Mouse (Mus musculus) forebrain, embryonic 14.5 days (tissue): ENCODE data around the gene Gcn1l1. TPM values are rescaled to one million over a fixed set of nuclear protein-coding genes. Genes with fewer than 3 reads are reported as not detected.

Experiments
- ATAC-seq: fragments of 200-750 bp; cut with Nextera tagmentation; 2 replicates; pipeline ENCODE4 v1.8.0; 2017; ENCODE audit warnings: mild to moderate bottlenecking, moderate library complexity
- DNase-seq: peaks from one replicate; pipeline ENCODE4 v3.0.0-alpha.2; 2015; ENCODE audit warnings: low spot score
- H3K27ac ChIP-seq: fragments of 300-500 bp; sonication (generic); 2 replicates; pipeline ENCODE4 v1.5.1; 2014; ENCODE audit warnings: low read depth, mild to moderate bottlenecking, control low read depth, low read length, moderate library complexity
- H3K27me3 ChIP-seq: fragments of 300-500 bp; sonication (generic); replicated peaks from 2 replicates; pipeline ENCODE4 v1.6.1; 2014; ENCODE audit warnings: low read length, control low read depth, mixed read lengths; ENCODE audit not compliant: control insufficient read depth, insufficient read depth
- H3K36me3 ChIP-seq: fragments of 300-500 bp; sonication (generic); 2 replicates; pipeline ENCODE4 v1.6.1; 2014; ENCODE audit warnings: low read length, control low read depth; ENCODE audit not compliant: control insufficient read depth, insufficient read depth
- H3K4me1 ChIP-seq: fragments of 300-500 bp; sonication (generic); 2 replicates; pipeline ENCODE4 v1.6.1; 2014; ENCODE audit warnings: antibody characterized with exemption, low read length, control low read depth; ENCODE audit not compliant: control insufficient read depth, insufficient read depth
- H3K4me2 ChIP-seq: fragments of 300-500 bp; sonication (generic); 2 replicates; pipeline ENCODE4 v1.6.1; 2014; ENCODE audit warnings: mild to moderate bottlenecking, control low read depth, low read length
- H3K4me3 ChIP-seq: fragments of 300-500 bp; sonication (generic); 2 replicates; pipeline ENCODE4 v1.5.1; 2014; ENCODE audit warnings: low read depth, low read length, control low read depth
- H3K9ac ChIP-seq: fragments of 300-500 bp; sonication (generic); 2 replicates; pipeline ENCODE4 v1.6.1; 2014; ENCODE audit warnings: mild to moderate bottlenecking, low read length, control low read depth, moderate library complexity
- H3K9me3 ChIP-seq: fragments of 300-500 bp; sonication (generic); replicated peaks from 2 replicates; pipeline ENCODE4 v1.6.1; 2016; ENCODE audit warnings: low read length, control low read depth, mixed read lengths; ENCODE audit not compliant: control insufficient read depth
- WGBS: fragments of 180-500 bp; shearing (Covaris S2); extraction: QIAGEN DNeasy Blood & Tissue Kit; methylation state at CpG from one replicate; pipeline ENCODE4 v1.1.7; 2014; 5-methylcytosine and 5-hydroxymethylcytosine counted together
- polyA plus RNA-seq: library from polyadenylated mRNA; unstranded; fragments of >200 nt; fragmentation: Nextera tagmentation; extraction: Ambion mirVana; gene quantifications from 2 replicates; pipeline ENCODE4 v1.2.1, GENCODE M21; 2014

Gene Gcn1l1
- polyA plus RNA-seq, 1 experiment from 2014 or later = 29.2 TPM

- Histone ChIP-seq H3K4me3 (no peak overlapping the region), H3K27ac (no peak overlapping the region), H3K9me3 (no peaks in the 10 kb centered on the region), H3K27me3 (no peaks in the 10 kb centered on the region), H3K36me3 (peaks cover 55% of the 10 kb centered on the region), H3K4me1 (peaks cover 6% of the 10 kb centered on the region), H3K9ac (no peak overlapping the region), H3K4me2 (no peak overlapping the region)
- DNase-seq = no peak
- WGBS = 57% methylated on average over 2 of the region's 3 CpGs
- no peak for ATAC-seq
Observed at GRCm38 (mm10) chr5:115648876-115649275, 83.8 kb downstream of the Gcn1l1 start.

GRCm38 (mm10) chr5:115649699-115650098 is 84.6 kb downstream of the Gcn1l1 start:
- H3K27me3 ChIP-seq = no peaks in the 10 kb centered on the region
- peaks cover 47% of the 10 kb centered on the region for H3K36me3 ChIP-seq
- H3K27ac ChIP-seq = no peak overlapping the region
- no peak overlapping the region for H3K9ac ChIP-seq
- DNase-seq (no peak), ATAC-seq (no peak)
- H3K4me1 ChIP-seq = peaks cover 6% of the 10 kb centered on the region
- 89% methylated on average over 8 of the region's 8 CpGs for WGBS
- H3K4me3 ChIP-seq = no peak overlapping the region
- H3K4me2 ChIP-seq = no peak overlapping the region
- H3K9me3 ChIP-seq = no peaks in the 10 kb centered on the region

GRCm38 (mm10) chr5:115650885-115651284 is 85.8 kb downstream of the Gcn1l1 start:
- Histone ChIP-seq H3K36me3 (peaks cover 35% of the 10 kb centered on the region), H3K4me1 (peaks cover 6% of the 10 kb centered on the region), H3K4me2 (no peak overlapping the region), H3K27ac (no peak overlapping the region), H3K27me3 (no peaks in the 10 kb centered on the region), H3K9me3 (no peaks in the 10 kb centered on the region), H3K9ac (no peak overlapping the region), H3K4me3 (no peak overlapping the region)
- ATAC-seq (no peak), DNase-seq (no peak)
- 87% methylated on average over 10 of the region's 10 CpGs for WGBS

- no peak for ATAC-seq
- DNase-seq = no peak
- Histone ChIP-seq H3K36me3 (peaks cover 26% of the 10 kb centered on the region), H3K4me3 (no peak overlapping the region), H3K27ac (no peak overlapping the region), H3K4me2 (peak overlapping the region; percentile 72; the same call in 1 of the 2 replicates), H3K27me3 (no peaks in the 10 kb centered on the region), H3K4me1 (peaks cover 6% of the 10 kb centered on the region), H3K9me3 (no peaks in the 10 kb centered on the region), H3K9ac (no peak overlapping the region)
- WGBS = 91% methylated on average over 10 of the region's 10 CpGs
Observed at GRCm38 (mm10) chr5:115651821-115652220, 86.8 kb downstream of the Gcn1l1 start.

GRCm38 (mm10) chr5:115652681-115653575 is 87.9 kb downstream of the Gcn1l1 start:
- 3% methylated on average over 35 of the region's 35 CpGs for WGBS

GRCm38 (mm10) chr5:115653776-115654175 is 88.7 kb downstream of the Gcn1l1 start:
- ATAC-seq (no peak), DNase-seq (no peak)
- no peak overlapping the region for H3K27ac ChIP-seq
- no peak overlapping the region for H3K4me3 ChIP-seq
- H3K9ac ChIP-seq = no peak overlapping the region
- H3K4me2 ChIP-seq = no peak overlapping the region
- H3K27me3 ChIP-seq = no peaks in the 10 kb centered on the region
- peaks cover 7% of the 10 kb centered on the region for H3K36me3 ChIP-seq
- WGBS = 91% methylated on average over 12 of the region's 12 CpGs
- peaks cover 6% of the 10 kb centered on the region for H3K4me1 ChIP-seq
- H3K9me3 ChIP-seq = no peaks in the 10 kb centered on the region

More at GRCm38 (mm10) chr5:115652681-115653575, 87.9 kb downstream of the Gcn1l1 start:
- Histone ChIP-seq H3K4me2 (peak overlapping the region; percentile 72), H3K4me1 (peaks cover 6% of the 10 kb centered on the region), H3K9me3 (no peaks in the 10 kb centered on the region), H3K27me3 (no peaks in the 10 kb centered on the region), H3K9ac (peak overlapping the region; percentile 60), H3K4me3 (peak overlapping the region; percentile 33), H3K36me3 (peaks cover 15% of the 10 kb centered on the region), H3K27ac (peak overlapping the region; percentile 63)
- ATAC-seq = peak; percentile 100
- peak; percentile 100 for DNase-seq

- Histone ChIP-seq H3K9ac (no peak overlapping the region), H3K36me3 (no peaks in the 10 kb centered on the region), H3K4me3 (no peak overlapping the region), H3K9me3 (no peaks in the 10 kb centered on the region), H3K4me2 (no peak overlapping the region), H3K27me3 (no peaks in the 10 kb centered on the region), H3K4me1 (peaks cover 6% of the 10 kb centered on the region), H3K27ac (no peak overlapping the region)
- no peak for DNase-seq
- 80% methylated on average over 6 of the region's 6 CpGs for WGBS
- ATAC-seq = no peak
Observed at GRCm38 (mm10) chr5:115656677-115657076, 91.6 kb downstream of the Gcn1l1 start.

- H3K4me2 ChIP-seq = no peak overlapping the region
- DNase-seq (no peak), ATAC-seq (no peak)
- peaks cover 4% of the 10 kb centered on the region for H3K4me1 ChIP-seq
- no peaks in the 10 kb centered on the region for H3K36me3 ChIP-seq
- H3K9ac ChIP-seq = no peak overlapping the region
- no peak overlapping the region for H3K4me3 ChIP-seq
- H3K27me3 ChIP-seq = no peaks in the 10 kb centered on the region
- 87% methylated on average over 1 of the region's 1 CpGs for WGBS
- no peak overlapping the region for H3K27ac ChIP-seq
- no peaks in the 10 kb centered on the region for H3K9me3 ChIP-seq
Observed at GRCm38 (mm10) chr5:115657234-115657633, 92.2 kb downstream of the Gcn1l1 start.

GRCm38 (mm10) chr5:115658352-115658751 is 93.3 kb downstream of the Gcn1l1 start:
- ATAC-seq (no peak), DNase-seq (no peak)
- 90% methylated on average over 6 of the region's 6 CpGs for WGBS
- Histone ChIP-seq H3K9ac (no peak overlapping the region), H3K9me3 (no peaks in the 10 kb centered on the region), H3K4me3 (no peak overlapping the region), H3K27me3 (no peaks in the 10 kb centered on the region), H3K36me3 (no peaks in the 10 kb centered on the region), H3K4me1 (no peaks in the 10 kb centered on the region), H3K4me2 (no peak overlapping the region), H3K27ac (no peak overlapping the region)
